Mouse (Mus musculus): ENCODE measurements around the gene BC052040.

BC052040 gene

DNA sequence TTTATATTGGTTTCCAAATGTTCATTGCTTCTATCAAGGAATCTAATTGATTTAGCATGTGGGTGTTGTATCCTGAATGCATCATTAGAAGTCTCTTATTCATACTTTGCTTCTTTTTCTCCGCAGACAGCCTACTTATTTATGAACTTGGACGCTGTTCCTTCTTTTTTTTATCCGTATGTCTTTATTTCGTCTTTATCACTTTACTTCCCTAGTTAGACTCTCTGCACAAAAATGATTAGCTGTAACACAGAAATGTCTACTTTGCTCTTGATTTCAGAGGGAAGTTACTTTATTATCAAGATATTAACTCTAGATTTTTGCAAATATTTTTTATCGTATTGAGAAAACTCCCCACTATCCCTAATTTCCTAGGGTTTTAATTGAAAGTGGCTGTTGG lies 117.5 kb downstream of the BC052040 start:
- no peak for DNase-seq (ENCODE audit: low spot score in 2 of 2)

- no peak for DNase-seq (ENCODE audit: low spot score in 2 of 2)
Measured at GRCm38 (mm10) chr2:115702610-115703009, 121.1 kb downstream of the BC052040 start.

DNA sequence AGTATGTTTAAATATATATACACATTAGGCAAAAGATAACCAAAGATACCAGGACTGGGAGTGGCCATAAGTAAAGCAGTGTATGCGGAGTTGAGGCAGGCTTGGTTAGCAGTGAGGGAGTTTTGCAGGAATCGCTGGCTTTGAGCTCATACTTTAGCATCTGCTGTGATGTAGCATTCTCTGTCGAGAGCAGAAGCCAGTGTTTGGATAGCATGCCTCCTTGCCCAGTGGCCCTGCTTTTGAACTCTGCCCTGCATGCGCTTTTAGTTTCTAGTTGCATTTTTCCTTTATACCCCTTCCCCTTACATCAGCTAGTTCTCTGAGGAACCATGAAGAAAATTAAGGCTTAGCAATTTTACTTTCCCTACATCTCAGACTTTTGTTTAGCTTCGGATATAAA lies 136.0 kb downstream of the BC052040 start:
- no peak for DNase-seq (ENCODE audit: low spot score in 2 of 2)

DNA sequence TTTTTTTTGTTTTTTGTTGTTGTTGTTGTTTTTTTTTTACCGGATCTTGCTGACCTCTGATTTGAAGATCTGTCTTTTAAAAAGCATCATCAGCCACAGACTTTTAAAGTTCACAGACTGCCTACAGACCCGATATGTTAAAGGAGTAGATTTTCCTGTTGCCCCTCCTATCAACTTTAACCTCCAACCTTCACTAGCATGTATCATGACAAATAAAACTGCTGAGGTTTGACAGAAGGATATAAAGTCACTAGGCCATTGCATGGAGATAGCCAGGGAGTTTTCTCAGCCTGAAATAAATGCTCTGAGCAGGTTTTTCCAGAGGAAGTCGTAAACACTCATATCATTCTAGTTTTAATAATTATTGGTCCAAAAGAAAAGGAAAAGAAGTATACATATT lies 136.5 kb downstream of the BC052040 start:
- no peak for DNase-seq (ENCODE audit: low spot score in 2 of 2)

GRCm38 (mm10) chr2:115723452-115723851 lies 141.9 kb downstream of the BC052040 start:
- DNase-seq (ENCODE audit: low spot score in 2 of 2), result no peak

GRCm38 (mm10) chr2:115724216-115724615 lies 142.7 kb downstream of the BC052040 start:
- no peak for DNase-seq (ENCODE audit: low spot score in 2 of 2)

DNA sequence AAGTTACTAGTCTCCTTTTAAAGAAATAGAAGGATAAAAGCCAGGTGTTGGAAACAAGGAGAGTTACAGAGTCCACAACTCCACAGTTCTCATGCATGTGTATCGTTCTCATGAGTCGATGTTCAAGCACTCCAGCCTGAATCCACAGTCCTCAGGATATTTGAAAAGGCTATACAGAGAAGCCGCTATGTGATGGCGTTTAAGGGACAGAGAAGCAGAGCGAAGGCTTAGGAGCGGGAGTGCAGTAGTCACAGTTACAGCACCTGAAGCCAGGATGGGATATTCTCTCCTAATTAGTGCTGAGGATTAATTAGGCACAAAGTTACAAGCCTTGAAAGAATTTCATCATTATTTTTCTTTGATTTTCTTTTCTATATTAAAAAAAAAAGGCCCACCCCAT lies 143.2 kb downstream of the BC052040 start:
- DNase-seq (ENCODE audit: low spot score in 2 of 2), result no peak

DNA sequence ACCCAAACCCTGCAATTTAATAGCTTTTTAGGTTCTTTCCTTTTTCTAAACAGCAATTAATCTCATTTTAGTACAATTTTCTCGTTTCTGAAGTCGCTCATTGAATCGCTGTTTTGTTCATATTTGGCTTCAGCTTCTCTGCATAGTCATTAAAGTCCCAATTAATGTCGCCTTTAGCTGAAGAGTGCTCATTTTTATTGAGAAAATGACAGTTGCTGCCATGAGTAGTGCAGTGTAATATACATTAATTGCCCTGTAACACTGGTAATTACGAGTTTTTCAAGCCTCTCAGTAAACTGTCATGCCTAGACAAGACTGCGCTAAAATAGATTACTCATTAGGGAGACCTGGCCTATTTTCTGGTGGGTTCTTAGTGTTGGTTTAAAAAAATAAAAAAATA lies 144.0 kb downstream of the BC052040 start:
- no peak for DNase-seq (ENCODE audit: low spot score in 2 of 2)

DNA sequence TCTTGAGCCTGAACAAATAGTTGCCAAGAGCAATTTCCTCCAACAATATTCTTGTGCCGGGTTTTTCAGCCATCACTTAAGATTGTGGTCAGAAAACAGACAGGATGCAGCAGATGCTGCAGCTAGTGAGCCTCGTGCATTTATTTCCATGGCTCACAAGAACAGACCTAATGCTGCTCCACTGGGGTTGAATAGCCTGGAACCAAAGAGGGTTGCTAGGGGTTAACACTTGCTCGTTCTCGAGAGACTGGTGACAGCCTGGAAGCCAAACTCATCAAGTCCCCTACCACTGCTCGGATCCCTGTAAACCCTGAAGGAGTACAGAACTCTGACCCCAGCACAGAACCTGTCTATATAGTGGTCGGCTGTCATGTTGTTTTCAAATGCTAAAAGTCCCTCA lies 144.4 kb downstream of the BC052040 start:
- no peak for DNase-seq (ENCODE audit: low spot score in 2 of 2)

DNA sequence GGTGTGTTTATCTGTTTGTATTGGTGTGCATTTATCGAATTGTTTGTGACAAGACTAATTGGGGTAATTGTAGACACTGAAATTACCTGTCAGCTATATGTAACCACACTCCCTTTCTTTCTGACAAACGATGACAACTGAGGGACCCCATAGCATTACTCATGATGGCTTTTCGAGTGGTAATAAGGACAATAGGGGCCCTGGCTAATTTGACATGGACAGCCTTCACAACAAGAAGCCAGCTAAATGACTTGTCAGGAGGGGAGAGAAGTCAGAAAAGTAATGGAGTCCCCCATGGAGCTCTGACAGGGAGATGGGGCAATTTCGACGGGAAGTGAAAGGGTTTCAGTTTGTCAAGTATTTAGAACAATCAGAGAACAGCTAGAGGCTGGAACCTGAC lies 145.3 kb downstream of the BC052040 start:
- DNase-seq (ENCODE audit: low spot score in 2 of 2), result no peak

- no peak for DNase-seq (ENCODE audit: low spot score in 2 of 2)
Measured at GRCm38 (mm10) chr2:115728627-115729026, 147.1 kb downstream of the BC052040 start.

DNA sequence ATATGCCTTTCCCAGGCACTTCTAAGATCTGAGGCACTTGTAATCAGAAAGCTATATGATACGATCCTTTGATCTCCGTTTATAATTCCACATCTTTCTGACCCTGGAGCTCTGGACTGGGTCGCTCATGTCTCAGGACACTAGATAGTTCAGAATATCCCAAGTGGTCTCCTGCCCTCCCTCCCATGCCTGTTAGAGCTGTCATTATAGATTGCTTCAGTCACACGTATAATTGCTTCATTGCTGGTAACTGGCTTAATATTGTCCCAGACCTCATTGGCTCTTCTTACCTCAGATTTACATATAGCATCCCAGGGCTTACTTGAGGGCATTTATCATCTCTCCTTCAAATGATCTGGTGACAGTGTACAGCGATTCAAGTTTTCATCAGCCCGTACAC lies 149.0 kb downstream of the BC052040 start:
- no peak for DNase-seq (ENCODE audit: low spot score in 2 of 2)

- DNase-seq (ENCODE audit: low spot score in 2 of 2), result no peak
Measured at GRCm38 (mm10) chr2:115731171-115731570, 149.7 kb downstream of the BC052040 start.

DNA sequence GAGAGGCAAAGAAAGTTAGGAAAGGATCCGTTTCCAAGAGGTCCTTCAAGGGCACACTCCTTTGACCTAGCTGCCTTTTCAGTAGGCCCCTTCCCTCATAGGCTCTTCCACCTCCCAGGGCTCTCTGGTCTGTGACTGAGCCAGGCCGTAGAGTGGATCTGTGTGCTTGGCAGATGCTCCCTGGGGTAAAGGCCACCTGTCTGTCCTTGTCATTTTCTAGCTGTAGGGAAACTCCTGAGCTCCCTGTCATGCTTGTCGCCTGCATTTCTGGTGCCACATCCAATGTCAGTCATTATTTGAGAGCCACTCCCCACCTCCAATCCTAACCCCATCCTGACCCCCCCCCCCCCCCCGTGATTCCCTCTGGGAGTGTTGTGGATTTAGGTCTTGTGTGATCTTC lies 151.1 kb downstream of the BC052040 start:
- no peak for DNase-seq (ENCODE audit: low spot score in 2 of 2)

DNA sequence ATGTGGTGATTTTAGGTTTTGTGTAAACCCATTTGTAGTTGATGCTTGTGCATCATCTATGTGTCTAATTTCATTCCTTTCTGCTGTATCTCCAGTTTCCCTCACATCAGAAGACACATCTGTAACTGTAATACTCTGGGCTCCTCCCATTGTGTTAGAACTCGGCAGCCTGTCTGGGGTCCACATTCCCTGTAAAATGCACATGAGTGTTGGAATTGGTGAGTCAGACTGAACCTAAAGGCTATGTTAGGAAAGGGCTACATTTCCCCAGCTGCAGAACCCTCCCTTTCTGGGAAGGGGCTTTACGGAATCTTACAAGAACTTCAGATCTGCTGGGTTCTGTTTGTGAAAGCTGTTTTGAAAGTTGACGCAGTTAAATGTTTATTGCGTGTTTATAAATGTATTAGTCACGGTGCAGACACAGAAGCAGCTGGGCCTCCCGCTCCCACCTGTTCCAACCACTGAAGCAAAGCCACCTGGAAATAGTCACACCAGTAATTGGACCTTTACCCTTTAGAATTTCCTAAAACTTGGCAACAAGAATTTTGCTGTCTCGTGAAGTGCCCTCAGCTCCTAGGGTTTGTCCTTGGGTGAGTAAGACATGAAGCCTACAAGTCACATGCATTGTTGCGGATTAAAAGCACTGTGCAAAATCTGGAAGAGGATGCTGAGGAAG lies 151.6 kb downstream of the BC052040 start:
- no peak for DNase-seq (ENCODE audit: low spot score in 2 of 2)

GRCm38 (mm10) chr2:115734850-115735249 lies 153.3 kb downstream of the BC052040 start:
- no peak for DNase-seq (ENCODE audit: low spot score in 2 of 2)

GRCm38 (mm10) chr2:115736416-115736815 lies 154.9 kb downstream of the BC052040 start:
- no peak for DNase-seq (ENCODE audit: low spot score in 2 of 2)

GRCm38 (mm10) chr2:115737966-115738365 lies 156.4 kb downstream of the BC052040 start:
- no peak for DNase-seq (ENCODE audit: low spot score in 2 of 2)

DNA sequence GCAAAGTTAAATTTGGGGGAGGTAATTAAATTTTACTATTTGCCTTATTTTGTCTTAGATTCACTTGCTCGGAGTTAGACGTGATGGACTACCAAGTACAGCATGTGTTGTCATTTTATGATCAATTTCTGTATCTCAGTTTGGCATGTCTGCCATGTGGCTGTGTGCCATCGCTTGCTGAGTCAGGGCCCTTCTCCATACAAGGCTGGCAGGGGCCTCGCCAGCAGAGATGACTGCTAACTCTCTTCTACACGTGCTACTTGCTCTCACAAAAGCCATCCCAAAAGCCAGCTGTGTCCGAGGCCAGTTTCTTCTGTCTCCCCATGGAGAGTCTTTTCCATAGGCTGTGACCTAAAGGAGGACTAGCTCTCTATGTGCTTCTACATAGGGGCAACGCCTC lies 160.5 kb downstream of the BC052040 start:
- DNase-seq (ENCODE audit: low spot score in 2 of 2), result peak in 1 of 2 experiments; percentile 12

- no peak for DNase-seq (ENCODE audit: low spot score in 2 of 2)
Measured at GRCm38 (mm10) chr2:115747639-115748038, 166.1 kb downstream of the BC052040 start.

DNA sequence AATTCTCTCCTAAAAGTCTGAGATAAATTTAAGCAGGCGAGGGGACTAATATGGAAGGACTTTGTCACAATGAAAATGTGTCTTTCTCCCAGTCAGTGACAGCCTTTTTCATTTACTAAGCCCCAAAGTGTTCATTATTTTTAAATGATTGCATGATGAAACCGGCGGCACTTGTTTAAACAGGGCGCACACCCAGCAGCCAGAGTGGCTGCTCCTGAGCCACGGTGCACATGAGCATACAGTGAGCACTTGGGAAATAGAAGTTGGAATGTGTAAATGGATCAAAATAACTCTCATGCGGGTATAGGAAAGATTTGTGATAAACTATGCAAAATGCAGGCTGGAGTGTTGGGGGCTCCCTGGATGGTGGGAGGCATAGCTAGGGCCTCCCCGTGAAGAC lies 169.7 kb downstream of the BC052040 start:
- no peak for DNase-seq (ENCODE audit: low spot score in 2 of 2)

DNA sequence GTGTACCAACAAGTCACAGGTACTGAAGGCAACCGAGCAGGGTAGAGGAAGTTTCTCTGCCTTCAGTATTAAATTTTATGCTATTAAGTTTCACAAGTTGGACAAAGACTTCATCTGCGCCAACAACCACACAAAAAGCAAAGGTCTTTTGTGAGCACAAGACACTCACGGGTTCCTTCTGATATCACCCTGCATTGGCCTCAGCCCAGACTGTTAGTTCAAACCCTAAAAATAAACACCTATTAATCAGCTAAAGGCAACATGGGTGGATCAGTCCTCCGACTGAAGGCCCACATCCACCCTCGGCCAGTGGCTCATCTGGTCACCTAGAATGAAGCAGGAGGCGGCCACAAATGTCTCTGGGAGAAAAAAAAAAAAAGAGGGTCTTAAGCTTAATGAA lies 176.2 kb downstream of the BC052040 start:
- no peak for DNase-seq (ENCODE audit: low spot score in 2 of 2)

- DNase-seq (ENCODE audit: low spot score in 2 of 2), result no peak
Measured at GRCm38 (mm10) chr2:115758542-115758941, 177.0 kb downstream of the BC052040 start.

- DNase-seq (ENCODE audit: low spot score in 2 of 2), result no peak
Measured at GRCm38 (mm10) chr2:115764595-115765305, 183.2 kb downstream of the BC052040 start.
